Mouse (Mus musculus): ENCODE measurements around the gene Slc25a47. TPM values are rescaled to one million over a fixed set of nuclear protein-coding genes. Genes with fewer than 3 reads are reported as not detected.
"Not testable (repeated sequence)": the region's sequence is repeated elsewhere in the genome, so short reads cannot be mapped to it uniquely, and the experiment has no call there.

Slc25a47 gene
- total and polyA plus RNA-seq, 2 experiments from 2014 or later: 5.9 to 15.3 TPM

DNA sequence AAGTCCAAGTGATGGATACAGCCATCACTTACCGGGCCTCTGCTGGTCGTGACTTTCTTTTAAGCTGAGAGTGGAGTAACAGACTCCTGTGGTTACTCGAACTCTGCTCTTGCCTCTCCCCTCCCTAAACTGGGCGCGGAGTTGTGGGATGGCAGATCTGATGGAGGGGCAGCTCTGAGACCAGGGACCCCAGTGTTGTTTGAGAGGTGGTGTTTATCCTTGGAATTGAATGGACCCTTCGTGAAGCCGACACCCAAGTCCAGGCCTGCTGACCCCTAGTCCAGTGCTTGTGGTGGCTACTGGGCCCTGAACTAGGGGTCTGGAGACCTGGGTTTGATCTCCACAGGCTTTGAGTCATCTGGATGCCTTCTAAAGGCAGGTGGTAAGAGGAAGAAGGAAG is 876 bp downstream of the Slc25a47 start:
- no peaks in the 10 kb centered on the region for H3K9me3 ChIP-seq (replicated peaks; ENCODE audit: control insufficient read depth, low read length)
- H3K4me1 ChIP-seq (ENCODE audit: control insufficient read depth, insufficient read depth): peaks cover 26% of the 10 kb centered on the region
- TF ChIP-seq EP300 (IDR thresholded peaks at IDR 0.05; ENCODE audit: low read depth) (no peak), CTCF (IDR thresholded peaks at IDR 0.05; ENCODE audit: low read depth) (no peak)
- ATAC-seq (ENCODE audit: insufficient read depth, low read depth) (no peak), DNase-seq (ENCODE audit: low spot score) (no peak)
- WGBS: 46% methylated on average over 7 of the region's 7 CpGs
- H3K27ac ChIP-seq (ENCODE audit: low read depth): peak overlapping the region; percentile 87
- no peaks in the 10 kb centered on the region for H3K27me3 ChIP-seq (ENCODE audit: control insufficient read depth, insufficient read depth, low read length)
- H3K4me3 ChIP-seq (ENCODE audit: low read depth, low read length): peak overlapping the region; percentile 79
- H3K9ac ChIP-seq (replicated peaks; ENCODE audit: low read depth, low read length): peak overlapping the region; percentile 68
- peak overlapping the region; percentile 98 for H3K4me2 ChIP-seq (ENCODE audit: low read depth, low read length)
- H3K36me3 ChIP-seq (replicated peaks; ENCODE audit: control insufficient read depth, insufficient read depth, low read length): peaks cover 14% of the 10 kb centered on the region

DNA sequence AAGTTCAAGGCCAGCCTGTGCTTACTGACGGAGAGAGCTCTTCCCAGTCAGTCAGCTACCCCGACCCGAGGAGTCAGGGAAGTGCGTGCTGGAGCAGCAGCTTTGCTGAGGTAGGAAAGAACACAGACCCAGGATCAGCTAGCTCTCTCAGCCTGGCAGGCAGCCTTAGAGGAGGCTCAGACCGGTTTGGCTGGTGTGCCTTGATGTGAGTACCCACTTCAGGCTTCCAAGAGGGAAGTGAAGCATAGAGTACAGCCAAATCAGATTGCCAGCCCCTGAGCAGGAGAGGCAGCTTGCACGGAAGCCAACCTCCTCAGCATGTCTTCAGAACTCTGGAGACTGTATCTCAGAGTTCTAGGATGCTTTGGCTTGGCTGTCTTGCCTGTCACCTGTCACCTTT is 5.3 kb downstream of the Slc25a47 start:
- 81% methylated on average over 6 of the region's 6 CpGs for WGBS

DNA sequence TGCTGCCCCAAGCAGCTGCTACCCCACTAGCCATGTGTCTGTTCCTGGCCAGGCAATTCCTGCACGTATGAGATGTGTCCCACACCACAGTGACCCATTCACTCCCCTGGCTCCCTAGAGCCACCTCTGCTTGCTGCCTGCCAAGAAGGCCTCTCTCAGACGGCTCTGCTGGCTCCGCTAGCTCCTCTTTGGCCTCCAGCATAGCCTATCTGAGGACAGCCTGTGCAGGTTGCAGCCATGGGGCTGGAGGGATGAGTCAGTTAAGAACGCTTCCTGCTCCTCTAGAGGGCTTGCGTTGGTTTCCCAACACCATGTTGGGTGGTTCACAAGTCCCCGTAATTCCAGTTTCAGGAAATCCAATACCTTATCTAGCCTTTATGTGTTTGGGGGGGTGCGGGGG is 6.8 kb downstream of the Slc25a47 start:
- H3K27me3 ChIP-seq (ENCODE audit: control insufficient read depth, insufficient read depth, low read length): no peaks in the 10 kb centered on the region
- peaks cover 5% of the 10 kb centered on the region for H3K4me1 ChIP-seq (ENCODE audit: control insufficient read depth, insufficient read depth)
- no peak overlapping the region for H3K4me2 ChIP-seq (ENCODE audit: low read depth, low read length)
- TF ChIP-seq CTCF (IDR thresholded peaks at IDR 0.05; ENCODE audit: low read depth): no peak
- no peak overlapping the region for H3K4me3 ChIP-seq (ENCODE audit: low read depth, low read length)
- 81% methylated on average over 7 of the region's 7 CpGs for WGBS
- ATAC-seq (ENCODE audit: insufficient read depth, low read depth) (no peak), DNase-seq (ENCODE audit: low spot score) (no peak)
- no peak overlapping the region for H3K9ac ChIP-seq (replicated peaks; ENCODE audit: low read depth, low read length)
- no peaks in the 10 kb centered on the region for H3K9me3 ChIP-seq (replicated peaks; ENCODE audit: control insufficient read depth, low read length)
- H3K27ac ChIP-seq (ENCODE audit: low read depth): no peak overlapping the region
- peaks cover 30% of the 10 kb centered on the region for H3K36me3 ChIP-seq (replicated peaks; ENCODE audit: control insufficient read depth, insufficient read depth, low read length)

More for the DNA sequence above, 5.3 kb downstream of the Slc25a47 start:
- H3K36me3 ChIP-seq (replicated peaks; ENCODE audit: control insufficient read depth, insufficient read depth, low read length): peaks cover 30% of the 10 kb centered on the region
- H3K4me3 ChIP-seq (ENCODE audit: low read depth, low read length): no peak overlapping the region
- H3K4me1 ChIP-seq (ENCODE audit: control insufficient read depth, insufficient read depth): peaks cover 17% of the 10 kb centered on the region
- DNase-seq (ENCODE audit: low spot score): no peak
- TF ChIP-seq EP300 (IDR thresholded peaks at IDR 0.05; ENCODE audit: low read depth): no peak
- no peak for TF ChIP-seq CTCF (IDR thresholded peaks at IDR 0.05; ENCODE audit: low read depth)
- no peak for ATAC-seq (ENCODE audit: insufficient read depth, low read depth)
- no peak overlapping the region for H3K4me2 ChIP-seq (ENCODE audit: low read depth, low read length)
- no peaks in the 10 kb centered on the region for H3K27me3 ChIP-seq (ENCODE audit: control insufficient read depth, insufficient read depth, low read length)
- no peak overlapping the region for H3K27ac ChIP-seq (ENCODE audit: low read depth)
- no peaks in the 10 kb centered on the region for H3K9me3 ChIP-seq (replicated peaks; ENCODE audit: control insufficient read depth, low read length)
- no peak overlapping the region for H3K9ac ChIP-seq (replicated peaks; ENCODE audit: low read depth, low read length)

DNA sequence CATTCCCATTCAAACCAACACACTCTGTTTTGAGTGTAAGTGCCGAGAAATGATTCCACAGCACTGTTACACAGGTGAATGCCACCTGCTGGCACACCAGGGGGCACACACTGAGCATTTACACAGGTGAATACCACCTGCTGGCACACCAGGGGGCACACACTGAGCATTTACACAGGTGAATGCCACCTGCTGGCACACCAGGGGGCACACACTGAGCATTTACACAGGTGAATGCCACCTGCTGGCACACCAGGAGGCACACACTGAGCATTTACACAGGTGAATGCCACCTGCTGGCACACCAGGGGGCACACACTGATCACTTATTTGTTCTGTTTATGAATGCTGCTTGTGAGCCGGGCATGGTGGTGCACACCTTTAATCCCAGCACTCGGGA is 12.2 kb downstream of the Slc25a47 start:
- not testable (repeated sequence) for DNase-seq (ENCODE audit: low spot score); H3K27ac ChIP-seq (ENCODE audit: low read depth); ATAC-seq (ENCODE audit: insufficient read depth, low read depth); H3K4me2 ChIP-seq (ENCODE audit: low read depth, low read length); H3K4me1 ChIP-seq (ENCODE audit: control insufficient read depth, insufficient read depth); H3K4me3 ChIP-seq (ENCODE audit: low read depth, low read length); H3K9ac ChIP-seq (replicated peaks; ENCODE audit: low read depth, low read length); H3K27me3 ChIP-seq (ENCODE audit: control insufficient read depth, insufficient read depth, low read length); H3K9me3 ChIP-seq (replicated peaks; ENCODE audit: control insufficient read depth, low read length)
- peaks cover 16% of the 10 kb centered on the region for H3K36me3 ChIP-seq (replicated peaks; ENCODE audit: control insufficient read depth, insufficient read depth, low read length)
- 84% methylated on average over 3 of the region's 3 CpGs for WGBS

DNA sequence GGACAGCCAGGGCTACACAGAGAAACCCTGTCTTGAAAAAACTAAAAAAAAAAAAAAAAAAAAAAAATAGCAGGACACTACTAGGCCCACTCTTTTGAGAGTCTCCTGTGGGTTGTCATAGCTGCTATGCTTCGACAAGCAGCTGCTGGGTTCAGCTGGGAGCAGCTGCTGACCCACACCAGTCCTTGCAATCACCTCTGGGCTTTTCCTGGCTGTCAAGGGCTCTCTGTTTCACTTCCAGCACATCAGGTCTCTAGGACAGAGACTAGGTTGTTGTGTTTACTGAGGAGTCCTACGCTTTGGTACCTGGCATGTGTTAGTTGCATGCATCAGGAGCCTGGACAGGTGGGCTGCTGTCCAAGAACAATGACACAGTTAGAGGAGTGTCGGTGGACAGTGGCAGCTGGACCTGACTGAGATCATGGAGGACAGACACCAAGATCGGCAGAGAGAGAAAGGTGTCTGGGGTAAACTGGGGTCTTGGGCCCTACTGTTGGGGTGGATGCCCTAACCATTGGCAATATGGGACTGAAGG is 13.7 kb downstream of the Slc25a47 start:
- Histone ChIP-seq H3K4me1 (ENCODE audit: control insufficient read depth, insufficient read depth) (no peaks in the 10 kb centered on the region), H3K9ac (replicated peaks; ENCODE audit: low read depth, low read length) (no peak overlapping the region), H3K27ac (ENCODE audit: low read depth) (no peak overlapping the region), H3K27me3 (ENCODE audit: control insufficient read depth, insufficient read depth, low read length) (no peaks in the 10 kb centered on the region), H3K4me2 (ENCODE audit: low read depth, low read length) (no peak overlapping the region), H3K36me3 (replicated peaks; ENCODE audit: control insufficient read depth, insufficient read depth, low read length) (peaks cover 9% of the 10 kb centered on the region; the same call in 1 of the 2 replicates), H3K9me3 (replicated peaks; ENCODE audit: control insufficient read depth, low read length) (no peaks in the 10 kb centered on the region), H3K4me3 (ENCODE audit: low read depth, low read length) (no peak overlapping the region)
- ATAC-seq (ENCODE audit: insufficient read depth, low read depth): no peak
- TF ChIP-seq EP300 (IDR thresholded peaks at IDR 0.05; ENCODE audit: low read depth) (no peak), CTCF (IDR thresholded peaks at IDR 0.05; ENCODE audit: low read depth) (no peak)
- no peak for DNase-seq (ENCODE audit: low spot score)
- 59% methylated on average over 4 of the region's 4 CpGs for WGBS

GRCm38 (mm10) chr12:108850129-108850528 is 14.3 kb downstream of the Slc25a47 start:
- DNase-seq (ENCODE audit: low spot score): no peak
- H3K9ac ChIP-seq (replicated peaks; ENCODE audit: low read depth, low read length): no peak overlapping the region
- no peaks in the 10 kb centered on the region for H3K9me3 ChIP-seq (replicated peaks; ENCODE audit: control insufficient read depth, low read length)

More at GRCm38 (mm10) chr12:108850129-108850528, 14.3 kb downstream of the Slc25a47 start:
- TF ChIP-seq CTCF (IDR thresholded peaks at IDR 0.05; ENCODE audit: low read depth): no peak
- Histone ChIP-seq H3K4me2 (ENCODE audit: low read depth, low read length) (no peak overlapping the region), H3K27ac (ENCODE audit: low read depth) (no peak overlapping the region), H3K27me3 (ENCODE audit: control insufficient read depth, insufficient read depth, low read length) (no peaks in the 10 kb centered on the region), H3K4me1 (ENCODE audit: control insufficient read depth, insufficient read depth) (no peaks in the 10 kb centered on the region), H3K36me3 (replicated peaks; ENCODE audit: control insufficient read depth, insufficient read depth, low read length) (peaks cover 3% of the 10 kb centered on the region; the same call in 1 of the 2 replicates), H3K4me3 (ENCODE audit: low read depth, low read length) (no peak overlapping the region)
- ATAC-seq (ENCODE audit: insufficient read depth, low read depth): no peak
- 60% methylated on average over 8 of the region's 8 CpGs for WGBS
